In genomic region chr9:118618732-118619250, GRCm38 (mm10) we compare ENCODE assay signal across 21 mouse cellular contexts. TPM values are rescaled to one million over a fixed set of nuclear protein-coding genes. Genes with fewer than 3 reads are reported as not detected.
DNase-seq lines count a peak whose midpoint lies in the region; ATAC-seq and TF ChIP-seq lines count a peak whose summit lies in the region.
"Had no signal": no experiment of that assay in that cellular context is flagged by ENCODE, and none has a peak within 500 bp of the region (broad histone marks: within the 10 kb centered on the region; RNA-seq: fewer than 3 reads in every experiment).

No protein-coding gene starts in this region.

- no peaks in the 10 kb centered on the region for H3K27me3 ChIP-seq in kidney, adult 2 months (replicated peaks; ENCODE audit: control insufficient read depth, insufficient read depth, low read length)
- H3K27me3 ChIP-seq in kidney, embryonic 16.5 days (ENCODE audit: insufficient read depth, low read length) = no peaks in the 10 kb centered on the region
- H3K27me3 ChIP-seq: embryonic facial prominence, embryonic 15.5 days; hindbrain, embryonic 12.5 days had no signal

- no peak for TF ChIP-seq CTCF in kidney, adult 2 months (conservative IDR thresholded peaks at IDR 0.05; ENCODE audit: insufficient read depth, insufficient read length, low read depth, low read length)

- H3K27ac ChIP-seq in kidney, adult 2 months (ENCODE audit: insufficient read depth, low read depth, low read length) = no peak overlapping the region
- no peak overlapping the region for H3K27ac ChIP-seq in kidney, embryonic 16.5 days (ENCODE audit: low read length)
- H3K27ac ChIP-seq: embryonic facial prominence, embryonic 15.5 days; forebrain, embryonic 10.5 days; gastrocnemius, adult 2 months; hindbrain, embryonic 12.5 days had no signal

- peak; percentile 28 to 30 for DNase-seq in adrenal gland, postnatal 36 days
- no peak for DNase-seq in adrenal gland, adult 2 months
- DNase-seq in kidney, adult 2 months = peak; percentile 33
- DNase-seq in kidney, postnatal 36 days = peak; percentile 52 to 57
- DNase-seq in kidney, adult 11 months = no peak
- DNase-seq: cerebellum, adult 11 months; cerebellum, adult 8-10 months; cerebellum, postnatal 14 days; embryo, embryonic 11 days; gastrocnemius, adult 2 months; gastrocnemius, postnatal 25 days; heart, postnatal 4 days had no signal

- no peaks in the 10 kb centered on the region for H3K36me3 ChIP-seq in kidney, adult 2 months (ENCODE audit: control insufficient read depth, insufficient read depth, low read length)
- no peaks in the 10 kb centered on the region for H3K36me3 ChIP-seq in kidney, embryonic 16.5 days (ENCODE audit: insufficient read depth, low read length)
- H3K36me3 ChIP-seq: embryonic facial prominence, embryonic 15.5 days; forebrain, embryonic 10.5 days; hindbrain, embryonic 12.5 days had no signal

- TF ChIP-seq POLR2A in kidney, adult 2 months (IDR thresholded peaks at IDR 0.05; ENCODE audit: low read depth, low read length) = no peak

- ATAC-seq in kidney, embryonic 16.5 days (ENCODE audit: low FRiP score, low TSS enrichment) = no peak
- ATAC-seq: forebrain, embryonic 14.5 days; hindbrain, embryonic 16.5 days had no signal

- H3K4me3 ChIP-seq in kidney, adult 2 months (ENCODE audit: insufficient read depth, low read depth, low read length) = no peak overlapping the region
- H3K4me3 ChIP-seq in kidney, embryonic 16.5 days (ENCODE audit: low read length) = no peak overlapping the region
- H3K4me3 ChIP-seq: embryonic facial prominence, embryonic 15.5 days; erythroblast, embryonic 14.5 days; forebrain, embryonic 10.5 days; gastrocnemius, adult 2 months; hindbrain, embryonic 12.5 days had no signal

- 77% methylated on average over 3 of the region's 3 CpGs for WGBS in kidney, adult 2 months
- 71% methylated on average over 3 of the region's 3 CpGs for WGBS in kidney, embryonic 16.5 days

- no peak overlapping the region for H3K4me2 ChIP-seq in kidney, embryonic 16.5 days (replicated peaks; ENCODE audit: low read depth, low read length)
- H3K4me2 ChIP-seq: embryonic facial prominence, embryonic 15.5 days; heart, embryonic 11.5 days; hindbrain, embryonic 12.5 days had no signal

- H3K4me1 ChIP-seq in kidney, adult 2 months (ENCODE audit: control insufficient read depth, insufficient read depth, low read length) = no peaks in the 10 kb centered on the region
- peaks cover 20% of the 10 kb centered on the region for H3K4me1 ChIP-seq in kidney, embryonic 16.5 days (ENCODE audit: insufficient read depth, low read length)

- H3K9me3 ChIP-seq in kidney, embryonic 16.5 days (ENCODE audit: low read length) = no peaks in the 10 kb centered on the region
- H3K9me3 ChIP-seq: embryonic facial prominence, embryonic 15.5 days; forebrain, embryonic 10.5 days; hindbrain, embryonic 12.5 days had no signal

- no peak overlapping the region for H3K9ac ChIP-seq in kidney, embryonic 16.5 days (replicated peaks; ENCODE audit: low read length)
- H3K9ac ChIP-seq: embryonic facial prominence, embryonic 15.5 days; hindbrain, embryonic 12.5 days had no signal

RNA-seq across cellular contexts. Expression of gene Itga9, which starts 12.3 kb away (rescaled TPM):
- total RNA-seq in adrenal gland, postnatal 36 days (2021) = 10 to 100 TPM; 56.9 to 81.3 TPM
- 10 to 100 TPM; 43.4 to 58.9 TPM for total RNA-seq in adrenal gland, adult 2 months (2021)
- polyA plus RNA-seq in adrenal gland, adult 2 months (2012; rRNA removed) = 67.2 and 95.2 TPM in 2 replicates
- 15.0 and 17.0 TPM in 2 replicates for polyA plus RNA-seq in kidney, adult 2 months (2012; rRNA removed)
- 10.8 and 11.1 TPM in 2 replicates for polyA plus RNA-seq in kidney, embryonic 16.5 days (2015; fragmentation: Nextera tagmentation; extraction: Ambion mirVana)
- polyA plus RNA-seq: C2C12 had no signal

Comparison
In these comparisons a context has a peak if more than half of its experiments do, and no peak if none do; other contexts are left out.
1. DNase-seq: peak in adrenal gland, postnatal 36 days (2 of 2), kidney, adult 2 months (single experiment) and kidney, postnatal 36 days (2 of 2); none in adrenal gland, adult 2 months (single experiment) and kidney, adult 11 months (single experiment).